Mouse (Mus musculus) forebrain, embryonic 13.5 days (tissue): ENCODE data around the gene Gm13103. TPM values are rescaled to one million over a fixed set of nuclear protein-coding genes. Genes with fewer than 3 reads are reported as not detected.
"Not testable (repeated sequence)": the region's sequence is repeated elsewhere in the genome, so short reads cannot be mapped to it uniquely, and the experiment has no call there.

Experiments
- ATAC-seq: fragments of 200-750 bp; cut with Nextera tagmentation; 2 replicates; pipeline ENCODE4 v1.8.0; 2017
- H3K27ac ChIP-seq: fragments of 300-500 bp; sonication (generic); 2 replicates; pipeline ENCODE4 v1.5.1; 2015; ENCODE audit warnings: inconsistent platforms, mild to moderate bottlenecking, moderate library complexity
- H3K27me3 ChIP-seq: fragments of 300-500 bp; sonication (generic); 2 replicates; pipeline ENCODE4 v1.6.1; 2015; ENCODE audit warnings: mild to moderate bottlenecking, inconsistent platforms
- H3K36me3 ChIP-seq: fragments of 300-500 bp; sonication (generic); 2 replicates; pipeline ENCODE4 v1.6.1; 2015; ENCODE audit warnings: mild to moderate bottlenecking, inconsistent platforms; ENCODE audit not compliant: poor library complexity, severe bottlenecking
- H3K4me1 ChIP-seq: fragments of 300-500 bp; sonication (generic); 2 replicates; pipeline ENCODE4 v1.6.1; 2015; ENCODE audit warnings: inconsistent platforms
- H3K4me2 ChIP-seq: fragments of 300-500 bp; sonication (generic); 2 replicates; pipeline ENCODE4 v1.6.1; 2015; ENCODE audit warnings: inconsistent platforms, mild to moderate bottlenecking, moderate library complexity
- H3K4me3 ChIP-seq: fragments of 300-500 bp; sonication (generic); 2 replicates; pipeline ENCODE4 v1.5.1; 2015; ENCODE audit warnings: mild to moderate bottlenecking, inconsistent platforms
- H3K9ac ChIP-seq: fragments of 300-500 bp; sonication (generic); 2 replicates; pipeline ENCODE4 v1.6.1; 2015; ENCODE audit warnings: mild to moderate bottlenecking, inconsistent platforms
- H3K9me3 ChIP-seq: fragments of 300-500 bp; sonication (generic); replicated peaks from 2 replicates; pipeline ENCODE4 v1.6.1; 2016; ENCODE audit warnings: inconsistent platforms
- WGBS: fragments of 180-500 bp; shearing (Covaris S2); methylation state at CpG from one replicate; pipeline ENCODE4 v1.1.7; 2015; 5-methylcytosine and 5-hydroxymethylcytosine counted together
- polyA plus RNA-seq: library from polyadenylated mRNA; unstranded; fragments of >200 nt; fragmentation: Nextera tagmentation; extraction: Ambion mirVana; gene quantifications from 2 replicates; pipeline ENCODE4 v1.2.1, GENCODE M21; 2015

The Gm13103 gene
- polyA plus RNA-seq: not detected in 2 replicates

DNA sequence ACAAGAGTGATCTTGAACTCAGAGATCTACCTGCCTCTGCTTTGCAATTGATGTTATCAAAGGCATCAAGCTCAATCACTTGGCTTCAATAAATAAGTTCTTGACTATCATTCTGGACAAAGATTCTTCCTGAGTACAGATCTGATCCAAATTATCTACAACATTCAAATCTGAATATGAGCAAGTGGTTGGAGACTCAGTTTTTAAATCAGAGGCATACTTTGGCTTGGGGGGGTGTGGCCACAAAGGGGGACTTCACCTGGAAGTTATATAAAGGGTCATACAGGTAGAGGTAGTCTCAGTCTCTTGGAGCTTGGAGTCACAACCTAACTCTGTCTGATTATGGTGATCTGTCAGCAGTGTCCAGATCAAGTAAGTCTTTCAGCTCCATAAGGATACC is at the start of gene Gm13103:
Gm13103 (plus strand) TSS at position 301 of the 400 bp plus-strand sequence.
- not testable (repeated sequence) for ATAC-seq, H3K4me3 ChIP-seq, H3K4me1 ChIP-seq, H3K9ac ChIP-seq, H3K36me3 ChIP-seq, H3K27ac ChIP-seq, H3K27me3 ChIP-seq, H3K4me2 ChIP-seq
- peaks cover 43% of the 10 kb centered on the region for H3K9me3 ChIP-seq

GRCm38 (mm10) chr4:143815993-143816392 is 30.3 kb upstream of the Gm13103 start, which contains the start of gene Gm13084:
Gm13084 (minus strand) TSS chr4:143816093.
- 74% methylated on average over 2 of the region's 2 CpGs for whole genome bisulfite sequencing
- Histone ChIP-seq H3K9me3 (peaks cover 27% of the 10 kb centered on the region), H3K9ac (no peak within 1 kb of the TSS), H3K27ac (no peak within 1 kb of the TSS), H3K4me2 (no peak within 1 kb of the TSS), H3K4me3 (no peak within 1 kb of the TSS), H3K27me3 (no peaks in the 10 kb centered on the region), H3K4me1 (no peaks in the 10 kb centered on the region), H3K36me3 (no peaks in the 10 kb centered on the region)
- ATAC-seq: no peak

DNA sequence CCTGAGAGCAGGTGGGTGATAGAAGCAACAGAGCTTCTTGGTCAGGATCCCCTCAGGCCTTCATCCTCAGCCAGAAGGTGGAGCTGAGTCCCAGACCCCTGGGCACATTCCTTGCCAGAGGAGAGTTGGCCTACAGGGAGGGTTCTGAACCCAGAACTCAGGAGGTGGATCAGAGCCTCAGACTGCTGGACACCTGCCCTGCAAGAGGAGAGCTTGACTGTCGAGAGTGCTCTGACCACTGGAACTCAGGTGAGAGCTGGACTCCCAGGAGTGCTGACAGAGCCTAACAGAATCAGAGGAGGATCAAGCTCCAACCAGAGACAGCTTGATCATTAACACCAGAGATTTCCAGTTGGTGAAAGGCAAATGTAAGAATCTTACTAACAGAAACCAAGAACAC is 36.1 kb downstream of the Gm13103 start:
- peaks cover 28% of the 10 kb centered on the region for H3K9me3 ChIP-seq
- H3K9ac ChIP-seq, H3K4me1 ChIP-seq, H3K4me2 ChIP-seq, H3K27me3 ChIP-seq, ATAC-seq, H3K36me3 ChIP-seq, H3K4me3 ChIP-seq, H3K27ac ChIP-seq: not testable (repeated sequence)
- whole genome bisulfite sequencing: 84% methylated on average over 1 of the region's 1 CpGs

DNA sequence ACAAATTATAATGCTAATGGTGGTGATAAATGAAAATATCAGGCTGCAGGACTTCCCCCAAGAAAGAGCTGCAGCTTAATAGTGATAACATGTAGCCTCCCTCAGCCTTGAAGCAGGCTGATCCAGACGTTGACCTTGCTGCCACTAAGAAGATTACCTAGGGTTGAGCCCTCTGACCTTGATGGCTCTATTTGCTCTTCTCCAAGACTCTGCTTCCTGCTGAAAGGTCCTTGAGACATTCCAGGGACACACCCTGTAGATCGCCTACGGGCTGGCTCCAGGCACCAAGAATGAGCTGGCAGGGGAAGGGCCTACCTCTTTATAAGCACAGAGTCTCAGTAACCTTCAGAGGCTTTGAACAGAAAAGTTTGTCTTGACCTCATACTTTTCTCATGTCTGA is 48.1 kb downstream of the Gm13103 start:
- peaks cover 41% of the 10 kb centered on the region for H3K9me3 ChIP-seq
- H3K4me1 ChIP-seq, ATAC-seq, H3K4me3 ChIP-seq, H3K9ac ChIP-seq, H3K27me3 ChIP-seq, H3K36me3 ChIP-seq, H3K27ac ChIP-seq, H3K4me2 ChIP-seq: not testable (repeated sequence)
- WGBS: 88% methylated on average over 3 of the region's 3 CpGs

- not testable (repeated sequence) for H3K27ac ChIP-seq
These were observed 54.0 kb downstream of the Gm13103 start, which contains the start of gene Pramef6 for GRCm38 (mm10) chr4:143900280-143900679. Pramef6 (minus strand) TSS chr4:143900380.

More at GRCm38 (mm10) chr4:143900280-143900679, 54.0 kb downstream of the Gm13103 start, which contains the start of gene Pramef6:
- H3K4me3 ChIP-seq, H3K36me3 ChIP-seq, H3K9ac ChIP-seq, ATAC-seq, H3K27me3 ChIP-seq, H3K4me1 ChIP-seq, H3K4me2 ChIP-seq: not testable (repeated sequence)
- 86% methylated on average over 1 of the region's 1 CpGs for WGBS
- peaks cover 22% of the 10 kb centered on the region for H3K9me3 ChIP-seq

Other genes with a start within 250 kb of the Gm13103 start
- gene Gm13083, start 231.5 kb upstream of the Gm13103 start, polyA plus RNA-seq: not detected in 2 replicates
- gene Gm13088, start 189.3 kb upstream of the Gm13103 start, polyA plus RNA-seq: not detected in 2 replicates
- gene Gm13089, start 143.8 kb upstream of the Gm13103 start, polyA plus RNA-seq: not detected in 2 replicates
- gene Gm13078, start 127.0 kb upstream of the Gm13103 start, polyA plus RNA-seq: not detected in 2 replicates
- not detected in 2 replicates for gene Gm13023, start 57.1 kb upstream of the Gm13103 start, polyA plus RNA-seq
- gene Gm13084, start 30.4 kb upstream of the Gm13103 start, polyA plus RNA-seq: not detected in 2 replicates
- gene Pramef6, start 53.9 kb downstream of the Gm13103 start, polyA plus RNA-seq: not detected in 2 replicates
- gene Pramef25, start 104.5 kb downstream of the Gm13103 start, polyA plus RNA-seq: not detected in 2 replicates
- gene Gm13101, start 120.5 kb downstream of the Gm13103 start, polyA plus RNA-seq: not detected in 2 replicates
- not detected in 2 replicates for gene Pramef17, start 147.9 kb downstream of the Gm13103 start, polyA plus RNA-seq
- gene Pramel4, start 212.6 kb downstream of the Gm13103 start, polyA plus RNA-seq: not detected in 2 replicates